Mouse (Mus musculus): ENCODE data around the gene B3galt4.
A peak's percentile ranks its signal among the peaks of the same experiment; 100 is the strongest.

Gene B3galt4

DNA sequence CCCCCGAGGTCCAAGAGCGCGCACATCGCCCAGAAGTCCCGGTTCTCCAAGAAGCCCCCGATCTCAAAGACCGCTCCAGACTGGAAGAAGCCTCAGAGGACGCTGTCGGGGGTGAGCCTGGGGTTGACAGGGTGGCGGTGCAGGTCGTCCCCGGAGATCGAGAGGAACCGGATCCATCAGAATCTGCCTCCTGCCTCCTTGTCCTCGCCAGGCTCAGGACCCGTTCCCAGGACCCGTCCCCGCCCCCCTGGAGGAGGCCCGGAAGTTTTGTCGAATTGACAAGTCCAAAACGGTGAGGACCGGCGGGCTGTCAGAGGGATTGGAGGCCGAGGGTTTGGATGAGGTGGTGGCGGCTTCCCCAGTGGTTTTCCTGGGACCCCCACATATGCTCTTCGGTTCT lies 10.3 kb downstream of the B3galt4 start:
- DNase-seq = no peak

DNA sequence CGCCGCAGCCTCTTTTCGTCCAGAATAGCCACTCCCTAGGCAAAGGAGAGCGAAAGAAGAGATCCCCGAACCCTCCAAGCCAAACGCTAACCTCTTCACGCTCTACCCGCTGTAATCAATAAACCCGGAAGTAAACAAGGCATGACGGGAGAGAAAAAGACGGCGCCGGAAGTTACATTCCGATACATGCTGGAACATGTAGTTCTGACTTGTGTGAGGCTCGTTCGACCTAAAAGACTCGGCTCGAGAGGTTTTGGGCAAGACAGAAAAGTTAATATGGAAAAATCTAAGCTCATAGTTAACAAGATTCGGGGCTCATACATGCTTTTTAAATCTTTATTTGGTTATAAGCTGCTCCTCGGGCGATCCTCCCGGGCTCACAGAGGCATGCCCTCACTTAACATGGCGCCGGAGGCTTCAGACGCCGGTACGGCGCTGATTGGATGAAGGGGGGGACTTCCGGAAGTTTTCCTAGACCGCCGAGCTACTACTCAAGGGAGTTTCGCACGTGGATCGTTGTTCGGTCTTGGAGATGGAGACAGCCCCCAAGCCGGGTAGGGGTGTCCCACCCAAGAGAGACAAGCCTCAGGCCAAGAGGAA lies 11.0 kb downstream of the B3galt4 start, which contains the start of the genes Pfdn6 and Wdr46:
Gene Pfdn6 (minus strand): TSS at position 138 of the 600 bp plus-strand sequence.
Gene Wdr46 (plus strand): TSS at position 455 of the 600 bp plus-strand sequence.
- peak; percentile 86 to 91 for DNase-seq

DNA sequence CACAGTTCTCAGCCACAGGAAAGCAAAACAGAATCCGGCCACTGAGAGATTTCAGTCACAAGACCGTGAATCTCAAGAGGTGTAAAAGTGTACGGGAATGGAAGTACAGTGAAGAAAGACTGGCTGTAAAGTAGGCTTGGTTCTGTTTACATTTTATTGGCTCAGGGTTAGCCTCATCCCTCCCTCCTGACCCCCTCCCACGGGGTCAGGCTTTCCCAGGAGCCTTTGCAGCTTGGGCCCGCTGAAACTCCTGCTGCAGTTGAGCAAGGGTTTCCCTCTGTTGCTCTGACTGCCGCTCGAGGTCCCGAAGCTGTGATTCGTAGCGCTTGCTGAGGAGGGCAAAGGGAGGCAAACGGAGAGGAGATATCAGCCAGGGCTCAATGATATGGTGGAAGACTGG lies 12.5 kb downstream of the B3galt4 start:
- DNase-seq = no peak

DNA sequence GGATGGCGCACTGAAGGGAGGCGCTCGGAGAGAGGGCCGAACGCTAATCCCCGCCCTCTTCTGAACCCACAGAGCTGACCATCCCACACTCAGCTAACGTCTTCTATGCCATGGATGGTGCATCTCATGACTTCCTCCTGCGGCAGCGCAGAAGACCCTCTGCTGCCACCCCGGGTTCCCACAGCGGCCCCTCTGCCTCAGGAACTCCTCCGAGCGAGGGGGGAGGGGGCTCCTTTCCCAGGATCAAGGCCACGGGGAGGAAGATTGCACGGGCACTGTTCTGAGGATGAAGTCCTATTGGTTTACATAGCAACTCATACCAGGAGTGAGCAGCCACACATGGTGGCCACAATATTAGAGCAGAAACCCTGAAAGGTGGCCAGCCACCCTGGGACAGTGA lies 14.3 kb downstream of the B3galt4 start:
- DNase-seq = no peak

DNA sequence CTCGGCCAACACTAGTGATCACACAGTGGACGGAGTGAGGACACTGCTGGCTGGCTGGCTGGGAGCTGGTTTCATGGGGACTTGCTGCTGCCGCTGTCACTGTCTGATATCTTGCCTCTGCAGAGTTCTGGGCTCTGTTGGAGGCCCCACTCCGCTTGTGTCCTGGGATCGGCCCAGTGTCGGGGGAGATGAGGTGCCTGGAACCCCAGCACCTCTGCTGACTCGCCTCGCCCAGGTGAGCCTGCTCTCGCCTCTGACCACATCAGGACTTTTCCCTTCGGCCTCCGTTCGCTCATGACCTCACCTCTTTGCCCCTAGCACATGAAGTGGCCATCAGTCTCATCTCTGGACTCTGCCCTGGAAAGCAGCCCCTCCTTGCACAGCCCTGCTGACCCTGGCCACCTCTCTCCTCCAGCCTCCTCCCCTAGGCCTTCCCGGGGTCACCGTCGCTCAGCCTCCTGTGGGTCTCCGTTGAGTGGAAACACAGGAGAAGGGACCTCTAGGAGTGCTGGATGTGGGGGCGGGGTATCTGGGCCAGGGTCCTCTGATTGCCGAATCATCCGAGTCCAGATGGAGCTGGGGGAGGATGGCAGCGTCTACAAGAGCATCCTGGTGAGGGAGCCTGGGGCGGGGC lies 15.7 kb downstream of the B3galt4 start:
- DNase-seq = no peak

DNA sequence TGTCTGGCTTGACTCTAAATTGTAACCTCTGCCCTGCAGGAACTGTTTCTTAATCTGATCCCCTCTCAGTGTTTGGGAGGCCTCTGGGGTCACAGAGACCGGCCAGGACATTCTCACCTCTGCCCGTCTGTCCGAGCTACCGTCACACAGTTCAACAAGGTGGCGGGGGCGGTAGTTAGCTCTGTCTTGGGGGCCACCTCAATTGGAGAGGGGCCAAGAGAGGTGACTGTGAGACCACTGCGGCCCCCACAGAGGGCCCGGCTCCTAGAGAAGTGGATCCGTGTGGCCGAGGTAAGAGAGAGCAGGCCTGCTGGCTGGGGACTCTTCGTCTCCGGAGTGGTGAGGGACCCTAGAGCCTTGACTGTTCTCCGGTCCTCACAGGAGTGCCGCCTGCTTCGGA lies 18.3 kb downstream of the B3galt4 start:
- no peak for DNase-seq

DNA sequence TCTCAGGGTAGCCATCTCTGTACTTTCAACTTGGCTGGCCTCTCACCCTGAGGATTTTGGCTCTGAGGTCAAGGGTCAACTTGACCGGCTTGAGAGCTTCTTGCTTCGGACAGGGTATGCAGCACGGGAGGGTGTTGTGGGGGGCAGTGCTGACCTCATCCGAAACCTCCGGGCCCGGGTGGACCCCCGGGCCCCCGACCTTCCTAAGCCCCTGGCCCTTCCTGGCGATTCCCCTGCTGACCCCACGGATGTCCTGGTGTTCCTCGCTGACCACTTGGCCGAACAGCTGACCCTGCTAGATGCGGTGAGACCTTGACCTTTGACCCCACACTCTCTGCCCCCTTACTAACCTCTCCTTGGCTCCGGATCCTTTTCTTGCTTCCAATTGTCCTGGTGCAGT lies 18.8 kb downstream of the B3galt4 start:
- no peak for DNase-seq

DNA sequence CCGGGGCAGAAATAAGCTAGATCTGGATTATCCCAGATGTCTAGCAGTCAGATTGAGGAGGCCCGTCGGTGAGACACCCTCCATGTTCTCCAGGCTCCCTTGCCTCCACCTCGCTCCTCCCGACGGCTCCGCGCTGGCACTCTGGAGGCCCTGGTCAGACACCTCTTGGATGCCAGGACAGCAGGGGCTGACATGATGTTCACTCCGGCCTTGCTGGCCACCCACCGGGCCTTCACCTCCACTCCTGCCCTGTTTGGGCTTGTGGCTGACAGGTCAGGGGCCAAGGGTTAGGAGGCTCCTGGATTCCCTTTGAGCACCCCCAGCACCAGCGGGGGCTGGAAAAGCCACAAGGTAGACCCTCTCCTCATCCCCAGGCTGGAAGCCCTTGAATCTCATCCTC lies 19.3 kb downstream of the B3galt4 start:
- DNase-seq = no peak

DNA sequence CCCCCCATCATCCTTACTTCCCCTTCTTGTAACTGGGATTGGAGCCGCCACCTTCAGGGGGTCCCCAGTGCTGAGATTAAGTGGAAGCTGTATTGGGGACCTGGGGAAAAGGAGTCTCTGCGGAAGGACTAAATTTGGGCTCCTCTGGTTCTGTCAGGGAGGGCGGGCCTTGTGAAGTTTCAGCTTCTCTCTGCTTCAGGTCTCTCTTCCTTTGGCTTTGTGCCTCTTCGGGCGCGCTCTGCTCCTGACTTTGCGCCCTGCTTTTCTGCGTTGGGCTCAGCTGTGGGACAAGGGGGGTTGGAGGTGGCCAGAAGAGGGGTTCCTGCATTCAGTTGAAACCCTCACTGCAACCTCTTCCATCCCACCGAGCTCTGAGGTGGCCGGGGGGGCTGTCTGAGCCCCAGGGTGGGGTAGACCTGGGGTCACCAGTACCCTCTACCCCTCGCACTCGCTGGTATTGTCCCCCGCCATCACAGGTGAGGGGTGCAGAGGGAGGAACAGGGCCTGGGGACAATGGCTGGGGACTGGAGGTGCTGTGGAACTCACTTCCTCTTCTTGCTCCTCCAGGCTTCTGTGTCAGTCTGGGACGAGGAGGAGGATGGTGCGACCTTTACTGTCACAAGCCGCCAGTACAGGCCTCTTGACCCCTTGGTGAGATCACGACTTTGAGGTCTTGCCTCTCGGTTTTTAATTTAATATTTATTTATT lies 20.0 kb downstream of the B3galt4 start:
- DNase-seq = no peak

DNA sequence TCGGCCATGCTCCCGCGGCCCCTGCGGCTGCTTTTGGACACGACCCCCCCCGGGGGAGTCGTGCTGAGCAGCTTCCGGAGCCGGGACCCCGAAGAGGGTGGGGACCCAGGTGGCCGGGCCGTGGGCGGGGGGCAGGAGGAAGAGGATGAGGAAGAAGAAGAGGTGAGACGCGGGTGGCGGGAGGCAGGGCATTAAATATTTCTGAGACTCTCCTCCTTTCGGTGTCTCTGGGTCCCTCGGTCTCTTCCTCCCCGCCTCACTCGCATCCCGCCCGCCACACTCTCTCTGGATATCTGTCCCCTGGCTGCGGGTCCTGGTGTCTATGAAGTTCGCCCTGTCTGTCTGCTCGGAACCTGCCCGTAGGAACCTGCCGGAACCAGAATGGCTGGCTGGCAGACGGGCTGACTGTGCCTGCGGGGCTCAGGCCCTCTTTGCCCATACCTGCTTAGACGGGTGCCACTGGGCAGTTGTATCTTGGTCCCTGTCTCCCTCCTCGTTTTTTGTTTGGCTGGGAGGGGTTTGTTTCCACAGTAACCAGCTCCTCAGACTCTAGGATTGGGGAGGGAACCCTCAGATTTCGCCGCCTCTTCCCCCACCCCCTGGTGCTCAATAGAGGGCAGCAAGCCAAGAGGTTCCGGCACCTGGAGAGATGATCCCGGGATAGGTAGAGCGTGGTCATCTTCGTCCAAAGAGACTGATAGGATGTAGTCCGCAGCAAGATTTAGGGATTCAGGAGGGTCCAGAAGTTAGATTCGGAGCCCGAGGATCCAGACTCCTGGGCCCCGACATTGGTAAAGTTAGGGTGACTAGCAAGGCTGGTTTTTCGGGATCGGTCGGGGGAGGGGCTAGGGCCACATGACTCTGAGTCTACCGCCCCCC lies 20.8 kb downstream of the B3galt4 start:
- peak; percentile 74 to 81 for DNase-seq

DNA sequence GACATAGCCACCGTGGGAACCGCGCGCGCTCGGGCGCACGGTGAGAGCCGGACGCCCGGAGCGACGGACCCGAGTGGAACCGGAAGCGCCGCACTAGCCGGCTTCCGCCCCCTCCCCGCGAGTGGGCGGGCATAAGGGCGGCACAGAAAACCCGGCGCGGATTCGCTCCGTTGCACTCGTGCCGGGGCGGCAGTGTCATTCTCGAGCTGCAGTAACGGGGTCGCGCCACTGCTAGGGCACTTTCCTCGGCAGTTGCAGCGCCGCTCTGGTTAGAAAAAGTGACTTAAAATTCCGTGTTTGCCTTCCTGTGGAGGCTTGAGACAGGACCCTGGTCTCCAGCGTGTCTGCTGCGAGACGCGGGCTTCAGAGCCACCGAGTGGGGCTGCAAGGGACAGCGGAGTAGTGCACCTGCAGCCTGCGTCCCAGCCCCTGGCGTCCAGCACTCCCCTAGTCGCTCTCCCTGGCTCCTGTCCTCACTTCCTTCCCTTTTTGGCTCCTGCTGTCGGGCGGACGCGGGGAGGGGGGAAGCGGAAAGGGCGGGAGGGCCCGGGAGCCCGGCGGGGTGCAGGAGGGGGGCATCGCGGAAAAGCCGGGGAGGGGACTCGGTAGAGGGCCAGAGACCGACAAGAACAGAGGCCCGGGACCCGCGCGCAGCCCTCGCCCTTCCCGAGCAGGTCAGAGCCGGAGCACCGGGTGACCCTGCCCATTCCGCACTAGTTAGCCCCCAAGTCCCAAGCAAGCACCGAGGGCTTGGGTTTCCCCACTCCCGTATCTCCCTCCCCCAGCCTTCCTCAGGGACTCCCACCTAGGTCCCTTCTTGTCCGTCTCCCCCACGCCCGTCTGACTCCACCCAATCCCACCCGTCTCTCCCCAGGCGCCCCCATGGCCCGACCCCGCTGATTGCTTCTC lies 21.7 kb downstream of the B3galt4 start, which contains the start of gene Rgl2:
Gene Rgl2 (plus strand): TSS at position 173 of the 909 bp plus-strand sequence.
- DNase-seq = peak; percentile 87 to 91

DNA sequence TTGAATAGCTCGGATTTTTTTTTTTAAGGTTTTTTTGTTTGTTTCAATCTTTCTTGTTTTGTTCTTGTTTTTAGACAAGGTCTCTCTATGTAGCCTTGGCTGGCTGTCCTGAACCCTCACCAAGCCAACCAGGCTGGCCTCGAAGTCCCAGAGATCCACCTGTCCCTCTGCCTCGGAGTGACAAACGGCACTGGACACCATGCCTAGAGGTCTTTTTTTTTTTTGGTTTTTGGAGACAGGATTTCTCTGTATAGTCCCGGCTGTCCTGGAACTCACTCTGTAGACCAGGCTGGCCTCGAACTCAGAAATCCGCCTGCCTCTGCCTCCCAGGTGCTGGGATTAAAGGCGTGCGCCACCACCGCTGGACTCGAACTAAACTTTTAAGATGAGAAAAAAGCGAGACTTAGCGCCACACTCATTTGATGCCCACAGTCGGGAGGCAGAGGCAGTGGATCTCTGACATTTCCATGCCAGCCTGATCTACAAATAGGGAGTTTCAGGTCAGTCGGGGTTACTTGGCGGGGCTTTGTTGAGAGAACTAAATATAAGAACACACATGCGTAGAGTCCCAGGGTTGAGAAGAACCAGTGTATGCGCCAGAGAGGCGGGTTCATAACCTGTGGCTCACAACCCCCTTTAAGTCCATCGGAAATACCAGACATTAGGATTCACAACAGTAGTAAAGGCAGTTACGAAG lies 22.9 kb downstream of the B3galt4 start:
- DNase-seq = no peak

DNA sequence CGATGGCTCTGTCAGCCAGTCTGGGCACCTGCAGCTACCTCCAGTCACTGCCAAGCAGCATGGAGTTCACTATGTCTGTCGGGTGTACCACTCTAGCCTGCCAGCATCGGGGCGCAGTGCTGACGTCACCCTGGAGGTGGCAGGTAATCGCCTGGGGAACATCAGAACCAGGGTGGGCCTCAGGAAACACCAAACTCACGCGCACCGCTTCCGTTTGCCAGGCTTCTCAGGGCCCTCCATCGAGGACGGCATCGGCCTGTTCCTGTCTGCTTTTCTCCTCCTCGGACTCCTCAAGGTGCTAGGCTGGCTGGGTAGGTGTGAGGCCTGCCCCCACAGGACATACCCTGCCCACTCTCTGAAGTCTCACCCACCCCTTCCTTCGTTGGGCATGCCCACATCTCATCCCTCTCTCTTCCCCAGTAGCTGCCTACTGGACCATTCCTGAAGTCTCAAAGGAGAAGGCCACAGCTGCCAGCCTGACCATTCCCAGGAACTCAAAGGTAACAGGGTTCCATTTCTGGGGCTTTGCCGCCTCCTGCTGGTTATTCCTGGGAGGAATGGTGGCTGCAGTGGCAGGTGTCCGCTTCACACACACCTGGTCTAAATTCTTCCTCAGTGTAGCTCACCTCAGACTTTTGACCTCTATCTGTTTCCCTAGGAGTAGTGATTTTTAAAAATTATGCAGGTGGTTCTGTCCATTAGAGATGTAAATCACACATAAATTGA lies 24.9 kb downstream of the B3galt4 start:
- DNase-seq = peak in 1 of 2 experiments; percentile 60

DNA sequence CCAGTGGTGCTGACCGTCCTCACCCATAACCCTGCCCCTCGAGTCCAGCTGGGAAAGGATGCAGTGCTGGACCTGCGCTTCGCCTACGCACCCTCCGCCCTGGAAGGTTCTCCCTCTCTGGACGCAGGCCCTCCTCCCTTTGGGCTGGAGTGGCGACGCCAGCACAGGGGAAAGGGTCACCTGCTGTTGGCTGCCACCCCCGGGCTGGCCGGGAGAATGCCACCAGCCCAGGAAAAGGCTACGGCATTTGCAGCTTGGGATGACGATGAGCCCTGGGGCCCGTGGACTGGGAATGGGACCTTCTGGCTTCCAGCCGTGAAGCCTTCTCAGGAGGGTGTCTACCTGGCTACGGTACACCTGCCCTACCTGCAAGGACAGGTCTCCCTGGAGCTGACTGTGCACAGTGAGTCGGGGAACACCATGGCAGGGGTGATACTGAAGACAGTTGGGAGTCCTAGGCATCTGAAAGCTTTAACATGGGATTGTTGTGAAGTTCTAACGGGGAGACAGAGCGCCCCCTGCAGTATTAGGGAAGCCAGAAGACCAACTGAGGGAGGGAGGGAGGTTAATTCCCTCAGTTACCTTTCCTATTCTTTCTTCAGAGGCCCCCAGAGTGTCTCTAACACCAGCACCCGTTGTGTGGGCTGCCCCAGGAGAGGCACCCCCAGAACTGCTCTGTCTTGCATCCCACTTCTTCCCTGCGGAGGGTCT lies 25.7 kb downstream of the B3galt4 start:
- DNase-seq = no peak

DNA sequence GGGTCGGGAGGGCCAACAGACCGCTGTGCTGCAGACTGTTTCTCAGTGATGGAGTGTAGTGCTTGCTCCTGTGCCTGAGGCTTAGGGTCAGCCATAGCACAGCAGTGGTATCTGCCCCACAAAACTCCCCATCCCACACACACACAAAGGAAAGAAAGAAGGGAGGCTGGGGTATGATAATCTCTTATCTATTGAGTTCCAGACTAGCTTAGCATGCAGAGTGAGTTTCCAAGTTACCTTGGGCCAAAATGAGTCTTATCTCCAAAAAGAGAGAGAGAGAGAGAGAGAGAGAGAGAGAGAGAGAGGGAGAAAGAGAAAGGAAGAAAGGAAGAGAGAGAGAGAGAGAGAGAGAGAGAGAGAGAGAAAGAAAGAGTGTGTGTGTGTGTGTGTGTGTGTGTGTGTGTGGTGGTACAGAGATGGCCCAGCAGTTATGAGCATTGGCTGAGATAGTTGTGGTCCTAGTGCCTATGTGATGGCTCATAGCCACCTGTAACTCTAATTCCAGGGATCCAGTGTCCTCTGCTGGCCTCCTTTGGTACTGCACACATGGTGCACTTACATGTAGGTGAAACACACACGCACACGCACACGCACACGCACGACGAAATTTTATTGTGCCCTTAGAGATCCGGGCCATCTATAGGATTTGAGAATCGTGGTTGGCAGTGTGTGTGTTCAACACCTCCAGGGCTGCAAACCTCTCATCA lies 26.6 kb downstream of the B3galt4 start:
- DNase-seq = peak in 1 of 2 experiments; percentile 65

DNA sequence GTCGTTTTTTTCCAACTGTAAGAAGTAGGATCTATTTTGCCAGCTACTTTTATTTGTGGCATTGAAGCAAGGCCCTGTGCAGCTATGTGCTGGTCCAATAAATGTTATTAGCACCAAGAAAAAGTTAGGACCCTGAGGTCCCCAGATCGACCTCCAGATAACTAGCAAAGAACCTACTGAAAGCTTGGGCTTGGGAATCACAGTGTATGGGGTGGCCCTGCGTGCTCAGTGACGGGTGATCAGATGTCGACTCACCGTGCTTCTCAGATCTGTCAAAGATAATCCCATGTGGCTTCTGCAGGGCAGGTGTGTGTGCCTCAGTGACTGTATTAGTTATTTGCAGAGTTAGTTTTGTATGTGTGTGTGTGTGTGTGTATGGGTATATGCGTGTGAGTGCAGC lies 29.9 kb downstream of the B3galt4 start:
- DNase-seq = no peak

DNA sequence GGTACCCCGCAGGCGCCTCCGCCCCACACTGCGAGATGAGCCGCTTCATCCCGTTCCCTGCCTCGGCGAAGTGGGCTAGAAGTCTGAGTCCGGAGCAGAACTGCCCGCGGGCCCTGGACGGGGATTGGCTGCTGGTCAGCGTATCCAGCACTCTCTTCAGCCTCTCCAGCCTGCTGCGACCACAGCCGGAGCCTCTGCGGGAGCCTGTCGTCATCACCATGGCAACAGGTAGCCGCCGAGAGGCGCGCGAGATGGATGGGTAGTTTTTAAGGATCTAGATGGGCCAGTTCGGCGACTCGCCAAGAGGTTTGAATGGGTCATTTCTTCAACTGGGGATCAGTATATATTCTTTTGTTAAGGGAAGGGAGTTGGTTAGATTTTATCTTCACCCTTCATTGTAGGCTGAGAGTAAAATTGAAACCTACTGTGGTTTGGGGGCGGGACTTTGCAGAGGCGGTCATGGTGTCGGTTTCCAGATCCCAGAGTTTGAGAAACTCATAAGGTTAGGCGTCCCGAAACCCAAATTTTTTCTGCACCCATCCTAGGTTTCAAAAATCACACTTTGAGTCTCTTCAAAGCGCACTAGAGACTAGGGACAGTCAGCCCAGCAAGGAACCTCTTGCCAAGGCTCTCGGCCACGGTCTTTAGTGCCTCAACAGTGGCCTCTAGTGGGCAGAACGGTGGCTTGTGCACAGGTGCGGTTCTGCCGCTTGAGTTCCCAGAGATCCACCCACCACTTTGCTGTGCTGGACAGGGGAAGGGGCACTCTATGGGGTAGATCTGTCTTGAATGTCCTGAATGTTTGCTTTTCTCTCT lies 30.8 kb downstream of the B3galt4 start:
- peak; percentile 77 to 92 for DNase-seq

Data from kidney, adult 8-10 months (tissue).